Mouse (Mus musculus) yolk sac, embryonic 10.5 days (tissue): ENCODE measurements around the gene Trim13.
A peak's percentile ranks its signal among the peaks of the same experiment; 100 is the strongest.

Experiments used
- DNase-seq: peaks from one replicate; pipeline ENCODE4 v3.0.0-alpha.2; 2017; ENCODE audit warnings: low spot score

Trim13 gene

GRCm38 (mm10) chr14:61613319-61613718, 15.3 kb downstream of the Trim13 start:
- no peak for DNase-seq

GRCm38 (mm10) chr14:61620371-61620770, 22.3 kb downstream of the Trim13 start:
- no peak for DNase-seq

GRCm38 (mm10) chr14:61635969-61636368, 37.9 kb downstream of the Trim13 start:
- DNase-seq, result no peak

- DNase-seq, result no peak
Measured at GRCm38 (mm10) chr14:61642668-61643067, 44.6 kb downstream of the Trim13 start.

- no peak for DNase-seq
Measured at GRCm38 (mm10) chr14:61645547-61645946, 47.5 kb downstream of the Trim13 start.

GRCm38 (mm10) chr14:61647182-61647880, 49.3 kb downstream of the Trim13 start:
- DNase-seq, result peak; percentile 57

GRCm38 (mm10) chr14:61647881-61648684, 50.0 kb downstream of the Trim13 start:
- DNase-seq, result peak; percentile 64

- peak; percentile 97 for DNase-seq
Measured at GRCm38 (mm10) chr14:61648685-61649504, 50.8 kb downstream of the Trim13 start.

GRCm38 (mm10) chr14:61650291-61650960, 52.4 kb downstream of the Trim13 start:
- no peak for DNase-seq
